Mouse (Mus musculus) heart, postnatal 4 days (tissue): ENCODE results near the gene Rhox3e. TPM values are rescaled to one million over a fixed set of nuclear protein-coding genes. Genes with fewer than 3 reads are reported as not detected.
"Not testable (repeated sequence)": the region's sequence is repeated elsewhere in the genome, so short reads cannot be mapped to it uniquely, and the experiment has no call there.

Source experiments
- DNase-seq: peaks from one replicate; pipeline ENCODE4 v3.0.0; 2021
- total RNA-seq, 2 experiments: library from RNA; stranded (reverse); gene quantifications; 2 replicates each; pipeline ENCODE4 v1.2.3; 2021

Rhox3e gene
- not detected for total RNA-seq

DNA sequence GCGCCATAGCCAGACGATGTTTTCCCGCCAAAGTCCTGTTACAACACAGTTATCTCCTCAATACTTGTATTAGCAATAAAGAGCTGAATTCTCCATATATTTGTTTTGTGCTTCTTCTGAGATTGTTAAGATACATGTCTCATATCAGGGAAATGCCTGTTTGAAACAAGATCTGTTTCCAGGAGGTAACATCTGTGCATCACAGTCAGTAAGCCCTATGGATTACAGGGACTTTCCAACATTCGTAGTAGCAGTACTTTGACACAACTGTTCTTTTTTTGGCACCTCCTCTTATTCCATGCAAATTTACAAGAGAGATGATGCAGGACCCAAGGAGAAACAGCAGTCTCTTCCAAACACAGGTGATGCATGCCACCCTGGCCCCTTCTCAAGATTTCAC lies at the start of gene Rhox3e:
Gene Rhox3e (plus strand): TSS at position 301 of the 400 bp plus-strand sequence.
- DNase-seq = not testable (repeated sequence)

- not testable (repeated sequence) for DNase-seq
These were observed 27.8 kb upstream of the Rhox3e start, which contains the start of gene Rhox4d for GRCm38 (mm10) chrX:37514059-37514458. TSS of gene Rhox4d (plus strand) at chrX:37514359.

DNA sequence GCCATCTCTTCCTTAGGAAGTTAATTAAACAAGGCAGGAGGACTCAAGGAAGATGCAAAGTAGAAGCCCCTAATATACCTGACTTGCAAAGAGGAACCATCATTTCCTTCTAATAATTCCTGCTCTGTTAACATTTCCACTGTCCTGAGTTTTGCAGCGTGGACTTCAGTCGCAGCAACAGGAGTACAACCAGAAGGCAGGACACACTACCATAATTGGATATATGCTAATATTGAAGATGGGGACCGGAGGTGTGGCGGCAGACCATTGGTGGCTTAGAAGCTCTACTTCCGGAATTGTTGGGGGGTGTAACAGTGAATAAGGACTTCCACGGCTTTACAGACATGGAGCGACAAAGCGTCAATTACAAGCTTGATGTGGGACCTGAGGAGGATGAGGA lies 11.7 kb upstream of the Rhox3e start, which contains the start of gene Rhox2e:
Gene Rhox2e (plus strand): TSS at position 301 of the 400 bp plus-strand sequence.
- DNase-seq = not testable (repeated sequence)

- DNase-seq = not testable (repeated sequence)
These were observed 15.3 kb downstream of the Rhox3e start, which contains the start of gene Rhox4e for GRCm38 (mm10) chrX:37557112-37557511. TSS of gene Rhox4e (plus strand) at chrX:37557412.

DNA sequence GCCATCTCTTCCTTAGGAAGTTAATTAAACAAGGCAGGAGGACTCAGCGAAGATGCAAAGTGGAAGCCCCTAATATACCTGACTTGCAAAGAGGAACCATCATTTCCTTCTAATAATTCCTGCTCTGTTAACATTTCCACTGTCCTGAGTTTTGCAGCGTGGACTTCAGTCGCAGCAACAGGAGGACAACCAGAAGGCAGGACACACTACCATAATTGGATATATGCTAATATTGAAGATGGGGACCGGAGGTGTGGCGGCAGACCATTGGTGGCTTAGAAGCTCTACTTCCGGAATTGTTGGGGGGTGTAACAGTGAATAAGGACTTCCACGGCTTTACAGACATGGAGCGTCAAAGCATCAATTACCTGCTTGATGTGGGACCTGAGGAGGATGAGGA lies 29.3 kb downstream of the Rhox3e start, which contains the start of gene Rhox2f:
Gene Rhox2f (plus strand): TSS at position 301 of the 400 bp plus-strand sequence.
- DNase-seq = not testable (repeated sequence)

DNA sequence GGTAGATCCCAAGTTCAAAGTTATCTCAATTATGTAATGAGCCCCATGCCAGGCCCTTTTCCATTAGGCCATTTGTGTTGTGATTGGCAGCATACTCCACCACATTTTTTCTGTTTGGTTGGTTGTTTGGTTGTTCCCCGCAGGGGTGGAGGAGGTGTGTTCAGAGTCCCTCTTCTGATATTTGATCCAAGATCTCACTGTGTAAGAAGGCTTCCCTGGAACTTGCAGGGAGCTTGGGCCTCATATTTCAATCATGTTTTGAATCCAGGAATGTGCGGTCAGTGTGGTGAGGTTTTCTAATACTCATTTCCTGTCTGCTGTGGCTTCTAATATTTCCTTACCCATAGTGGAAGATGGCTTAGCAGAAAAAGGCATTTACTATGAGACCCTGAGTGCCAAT lies 30.8 kb downstream of the Rhox3e start:
- DNase-seq = not testable (repeated sequence)

DNA sequence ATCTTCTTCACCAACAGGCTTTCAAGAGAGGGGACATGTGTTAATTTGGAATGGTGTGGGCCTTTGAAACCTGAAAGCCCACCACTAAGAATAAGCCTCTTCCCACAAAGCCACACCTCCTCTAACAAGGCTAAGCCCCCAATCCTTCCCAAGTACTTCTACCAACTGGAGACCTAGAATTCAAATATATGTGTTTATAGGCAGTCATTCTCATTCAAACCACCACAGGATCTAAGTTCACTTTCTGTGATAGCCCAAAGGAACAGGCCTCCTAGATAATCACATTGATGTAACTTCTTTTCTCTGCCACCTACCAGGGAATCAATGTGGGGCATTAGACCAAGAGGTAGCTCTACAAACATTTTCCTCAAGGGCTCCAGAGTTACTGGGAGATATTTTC lies 38.9 kb downstream of the Rhox3e start, which contains the start of gene Rhox3f:
Gene Rhox3f (plus strand): TSS at position 301 of the 400 bp plus-strand sequence.
- not testable (repeated sequence) for DNase-seq

Other genes with a start within 250 kb of the Rhox3e start
- not detected for gene Rhox3a2, start 162.0 kb upstream of the Rhox3e start, total RNA-seq
- not detected for gene Rhox4a2, start 151.2 kb upstream of the Rhox3e start, total RNA-seq
- not detected for gene Rhox2b, start 130.0 kb upstream of the Rhox3e start, total RNA-seq
- gene Rhox4b, start 109.5 kb upstream of the Rhox3e start, total RNA-seq = not detected
- gene Rhox2c, start 88.3 kb upstream of the Rhox3e start, total RNA-seq = not detected
- not detected for gene Rhox3c, start 83.4 kb upstream of the Rhox3e start, total RNA-seq
- not detected for gene Rhox4c, start 61.7 kb upstream of the Rhox3e start, total RNA-seq
- gene Rhox2d, start 48.6 kb upstream of the Rhox3e start, total RNA-seq = not detected
- gene Rhox4d, start 27.7 kb upstream of the Rhox3e start, total RNA-seq = not detected
- gene Rhox2e, start 11.6 kb upstream of the Rhox3e start, total RNA-seq = not detected
- not detected for gene Rhox4e, start 15.4 kb downstream of the Rhox3e start, total RNA-seq
- gene Rhox2f, start 29.4 kb downstream of the Rhox3e start, total RNA-seq = not detected
- gene Rhox3f, start 39.0 kb downstream of the Rhox3e start, total RNA-seq = not detected
- gene Rhox4f, start 65.7 kb downstream of the Rhox3e start, total RNA-seq = not detected
- gene Rhox3g, start 86.6 kb downstream of the Rhox3e start, total RNA-seq = not detected
- gene Rhox2g, start 101.5 kb downstream of the Rhox3e start, total RNA-seq = not detected
- not detected for gene Rhox4g, start 109.3 kb downstream of the Rhox3e start, total RNA-seq
- gene Rhox3h, start 126.7 kb downstream of the Rhox3e start, total RNA-seq = not detected
- gene Rhox2h, start 131.3 kb downstream of the Rhox3e start, total RNA-seq = not detected